Mouse (Mus musculus) mature B cell (primary cell): ENCODE measurements at regions not wholly inside any gene's neighbourhood (a gene's known extent, or its start where the extent isn't known, plus 50 kb on each side); places are given as distances from the start of the nearest gene placed in this dataset.

ENCODE experiments used
- in situ Hi-C: fragments of 300-500 bp; cut with MboI; formaldehyde crosslinking; loops from 2 replicates; pipeline ENCODE4 v1.14.3; 2019

DNA sequence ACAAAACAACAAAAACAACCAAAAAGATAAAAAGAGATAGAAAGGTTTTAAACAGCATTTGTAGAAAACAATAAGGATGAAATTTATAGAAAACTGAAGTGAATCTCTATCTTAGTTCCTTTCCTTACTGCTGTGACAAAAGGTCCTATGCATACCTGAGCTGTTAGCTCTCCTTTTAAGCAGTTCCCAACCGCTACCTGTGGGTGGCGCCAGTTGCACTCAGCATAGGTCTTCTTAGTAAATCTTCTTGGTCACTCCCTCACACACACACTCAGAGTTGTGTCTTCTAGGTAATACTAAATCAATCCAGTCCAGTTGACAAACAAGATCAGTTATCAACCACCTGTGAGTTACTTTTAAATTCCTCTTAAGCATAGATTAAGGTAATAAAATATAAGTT lies 355.5 kb upstream of the Prkcq start:
- in situ Hi-C loops: no loop called here

- in situ Hi-C loops: no loop called here
These were observed 346.4 kb upstream of the Prkcq start for GRCm38 (mm10) chr2:10825278-10826133.

GRCm38 (mm10) chr2:10826134-10826767 lies 345.7 kb upstream of the Prkcq start:
- in situ Hi-C loops: no loop called here

GRCm38 (mm10) chr2:10839976-10840375 lies 331.9 kb upstream of the Prkcq start:
- in situ Hi-C loops: no loop called here

DNA sequence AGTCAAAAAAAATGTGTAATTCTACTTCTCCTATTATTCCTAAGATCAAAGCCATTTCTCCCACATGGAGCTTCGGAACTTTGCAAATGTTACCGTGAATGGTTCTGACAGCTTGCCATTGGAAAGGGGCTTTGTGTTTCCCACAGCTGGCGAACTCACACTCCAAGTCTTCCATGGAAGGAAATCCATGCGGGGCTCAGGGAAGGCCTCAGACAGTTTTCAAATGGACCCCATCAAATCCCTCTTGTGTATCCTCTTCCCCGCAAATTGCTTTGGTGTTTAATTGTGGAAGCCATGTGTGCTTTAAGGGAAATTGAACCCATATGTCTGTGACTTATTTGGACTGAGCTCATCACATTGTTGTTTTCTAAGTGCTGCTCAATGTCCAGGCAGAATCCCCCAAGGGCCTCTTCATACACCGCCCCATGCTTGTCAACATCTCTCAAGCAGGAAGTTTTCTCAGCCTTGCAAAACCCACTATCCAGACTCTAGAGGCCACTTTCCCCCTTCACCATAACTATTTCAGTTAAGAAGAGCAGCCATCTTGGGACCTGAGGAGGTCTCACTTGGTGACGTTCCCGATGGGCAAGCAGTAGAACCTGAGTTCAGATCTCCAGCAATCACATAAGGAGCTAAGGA lies 310.1 kb upstream of the Prkcq start:
- in situ Hi-C loops: no loop called here

DNA sequence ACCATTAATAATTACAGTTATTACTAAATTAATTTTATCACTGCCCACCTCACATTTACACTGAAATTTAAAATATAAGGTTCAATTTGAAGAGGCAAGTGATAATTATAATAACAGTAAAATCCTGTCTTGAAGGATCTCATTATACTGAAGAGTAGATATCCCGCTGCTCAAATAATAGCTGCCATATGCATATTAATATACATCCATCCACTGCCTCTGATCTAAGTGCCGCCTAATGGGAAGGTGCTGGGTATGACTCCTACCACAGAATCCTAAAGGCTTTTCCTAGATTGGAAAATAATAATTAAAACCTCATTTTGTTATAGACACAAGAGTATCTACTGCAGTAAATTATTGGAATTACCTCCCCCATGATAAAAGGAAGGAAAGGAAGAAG lies 307.5 kb upstream of the Prkcq start:
- in situ Hi-C loops: no loop called here

GRCm38 (mm10) chr2:10874303-10874702 lies 297.6 kb upstream of the Prkcq start:
- in situ Hi-C loops: no loop called here

- in situ Hi-C loops: no loop called here
These were observed 270.0 kb upstream of the Prkcq start for GRCm38 (mm10) chr2:10901926-10902325.

- in situ Hi-C loops: no loop called here
These were observed 252.0 kb upstream of the Prkcq start for GRCm38 (mm10) chr2:10919955-10920354.

GRCm38 (mm10) chr2:10920686-10921485 lies 251.0 kb upstream of the Prkcq start:
- in situ Hi-C loops: no loop called here

DNA sequence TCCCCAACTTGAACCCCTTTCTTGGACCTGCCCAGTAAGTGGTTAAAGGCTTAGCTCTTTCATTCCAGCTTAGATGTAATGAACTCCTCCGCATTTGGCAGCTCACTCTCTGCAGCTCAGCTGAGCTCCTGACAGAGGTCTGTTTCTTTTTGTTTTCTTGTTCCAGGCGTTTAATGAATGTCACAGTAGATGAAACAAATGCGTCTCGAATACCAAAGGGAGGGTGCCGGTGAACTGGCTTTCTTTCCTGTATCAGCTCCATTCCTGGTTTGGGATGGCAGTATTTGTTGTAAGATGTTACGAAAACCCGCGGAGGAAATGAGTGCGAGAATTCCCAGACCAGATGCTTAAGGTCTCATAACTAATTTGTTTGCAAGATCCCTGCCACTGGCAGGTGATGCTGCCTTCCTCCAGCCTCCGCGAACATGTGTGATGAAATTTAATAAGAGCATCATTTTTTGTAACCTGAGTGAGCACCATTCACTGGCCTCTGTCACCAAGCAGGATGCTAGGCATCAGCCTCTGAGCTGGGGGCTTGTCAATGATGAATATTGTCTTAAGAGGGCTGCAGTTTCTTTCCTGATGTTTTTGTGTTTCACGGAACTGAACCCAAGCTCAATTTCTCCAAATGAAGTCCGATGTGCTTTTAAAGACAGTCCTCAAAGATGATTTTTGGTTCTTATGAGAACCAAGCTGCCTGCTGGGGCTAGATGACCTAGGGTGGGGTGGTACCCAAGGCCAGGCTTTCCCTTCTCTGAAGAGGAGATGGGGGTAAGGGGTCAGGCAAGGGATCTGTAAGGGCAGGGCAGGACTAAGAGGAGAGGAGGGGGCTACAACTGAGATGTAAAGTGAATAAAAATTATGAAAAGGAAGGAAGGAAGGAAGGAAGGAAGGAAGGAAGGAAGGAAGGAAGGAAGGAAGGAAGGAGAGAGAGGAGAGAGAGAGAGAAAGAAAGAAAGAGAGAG lies 250.1 kb upstream of the Prkcq start:
- in situ Hi-C loops: no loop called here

GRCm38 (mm10) chr2:10923984-10924383 lies 247.9 kb upstream of the Prkcq start:
- in situ Hi-C loops: no loop called here

- in situ Hi-C loops: no loop called here
These were observed 246.5 kb upstream of the Prkcq start for GRCm38 (mm10) chr2:10925361-10925760.

DNA sequence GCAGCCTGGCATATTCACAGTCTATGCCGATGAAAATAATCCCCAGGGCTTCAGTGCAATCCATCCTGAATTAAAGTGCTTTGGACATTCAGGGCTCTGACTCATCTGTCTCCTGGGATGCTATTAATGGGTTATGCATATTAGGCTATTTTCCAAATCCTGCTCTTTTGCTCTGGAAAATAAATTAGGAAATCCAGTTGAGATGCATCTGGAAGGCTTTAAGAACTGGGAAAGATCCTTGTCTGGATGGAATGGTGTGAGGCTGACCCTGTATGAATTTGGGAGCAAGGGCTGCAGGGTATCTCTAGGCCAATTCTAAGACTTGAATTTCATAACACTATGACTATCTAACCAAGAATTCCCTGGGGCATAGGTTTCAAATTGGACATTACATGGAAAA lies 234.5 kb upstream of the Prkcq start:
- in situ Hi-C loops: no loop called here

DNA sequence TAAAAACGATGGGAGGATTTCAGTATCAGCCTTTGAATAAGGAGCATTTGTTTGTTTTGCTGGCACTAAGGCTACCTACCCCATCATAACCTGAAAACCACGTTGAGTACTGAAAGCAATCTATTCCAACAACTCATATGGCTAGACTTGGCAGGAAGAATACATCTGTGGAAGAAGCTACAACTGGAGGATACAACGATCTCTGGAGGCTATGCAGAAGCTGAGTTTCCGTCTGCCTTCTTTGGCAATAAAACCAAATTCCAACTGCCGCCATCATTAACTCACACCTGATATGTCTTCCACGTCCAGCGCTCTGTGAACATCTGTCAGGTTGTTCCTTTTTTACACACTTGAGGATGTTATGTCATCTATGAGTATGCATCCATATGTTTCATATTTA lies 206.7 kb upstream of the Prkcq start:
- in situ Hi-C loops: no loop called here

DNA sequence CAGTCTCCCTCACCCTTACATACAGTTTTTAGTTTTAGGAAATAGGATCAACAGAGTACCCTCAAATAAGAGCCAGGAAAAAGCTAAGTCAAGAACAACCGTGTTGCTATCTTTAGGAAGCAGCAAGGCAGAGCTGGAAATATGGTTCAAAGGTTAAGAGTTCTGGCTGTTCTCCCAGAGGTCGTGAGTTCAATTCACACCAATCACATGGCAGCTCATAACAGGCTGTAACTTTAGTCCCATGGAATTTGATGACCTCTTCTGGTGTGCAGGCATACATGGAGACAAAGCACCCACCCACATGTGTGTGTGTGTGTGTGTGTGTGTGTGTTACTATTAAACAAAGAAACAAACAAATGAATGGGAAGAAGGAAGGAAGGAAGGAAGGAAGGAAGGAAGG lies 205.0 kb upstream of the Prkcq start:
- in situ Hi-C loops: no loop called here

GRCm38 (mm10) chr2:10969111-10969689 lies 202.7 kb upstream of the Prkcq start:
- in situ Hi-C loops: no loop called here

DNA sequence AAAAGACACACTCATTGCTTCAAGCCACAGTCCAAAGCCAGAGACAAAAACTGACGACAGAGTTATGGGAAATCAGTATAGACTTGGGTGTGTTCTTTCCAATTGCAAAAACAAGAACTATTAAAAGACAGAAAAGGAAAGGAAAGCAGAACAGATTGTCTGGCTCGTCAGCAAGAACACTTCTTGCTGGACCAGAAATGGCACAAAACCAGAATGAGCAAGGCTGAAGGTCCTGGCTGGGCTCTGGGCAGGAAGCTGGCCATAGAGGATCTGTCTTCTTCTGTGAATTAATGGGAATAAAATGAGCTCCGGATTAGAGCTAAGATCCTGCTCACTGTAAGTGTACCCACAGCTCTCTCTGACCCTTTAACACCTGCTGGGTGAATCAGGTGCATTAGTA lies 199.9 kb upstream of the Prkcq start:
- in situ Hi-C loops: no loop called here

DNA sequence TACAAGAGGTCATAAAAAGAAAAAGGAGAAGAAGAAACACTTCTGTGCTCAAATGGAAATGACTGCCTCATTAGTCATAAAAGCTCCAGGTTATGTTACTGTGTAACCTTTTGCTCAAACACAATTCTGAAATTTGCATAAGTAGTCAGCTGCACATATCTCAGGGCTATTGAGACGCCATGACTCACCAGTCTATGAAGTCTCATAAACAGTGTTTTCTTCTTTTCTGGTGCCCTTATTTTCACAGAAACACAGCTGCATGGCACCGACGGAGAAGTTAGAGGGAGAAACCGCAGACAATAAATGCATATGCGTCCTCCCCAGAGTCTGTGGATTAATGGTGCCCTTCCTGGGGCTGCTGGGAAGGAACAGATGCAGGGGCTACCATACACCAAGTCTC lies 193.1 kb upstream of the Prkcq start:
- in situ Hi-C loops: no loop called here

DNA sequence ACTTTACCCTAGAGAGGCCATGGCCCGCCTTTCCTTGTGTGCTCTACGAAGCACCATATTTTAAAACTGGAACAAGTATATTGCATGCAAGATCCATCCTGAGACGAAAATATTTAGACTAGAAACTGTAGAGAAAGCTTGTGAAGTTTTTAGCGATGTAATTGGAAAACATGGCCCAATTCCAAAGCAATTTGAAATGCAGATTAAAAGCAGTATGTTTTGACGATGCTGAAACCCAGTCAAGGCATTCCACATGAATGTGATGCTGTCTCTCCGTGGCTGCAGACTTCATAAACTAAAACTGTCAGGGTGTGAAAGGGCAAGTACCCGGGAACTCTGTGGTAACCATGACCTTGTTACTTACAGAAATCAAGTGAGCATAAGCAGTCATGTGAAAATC lies 185.8 kb upstream of the Prkcq start:
- in situ Hi-C loops: no loop called here
